Mouse (Mus musculus) testis, postnatal 14 days (tissue): ENCODE measurements at regions not wholly inside any gene's neighbourhood (a gene's known extent, or its start where the extent isn't known, plus 50 kb on each side); places are given as distances from the start of the nearest gene placed in this dataset.

Source experiments
- DNase-seq: peaks from one replicate; pipeline ENCODE4 v3.0.0; 2021; ENCODE audit warnings: low spot score

DNA sequence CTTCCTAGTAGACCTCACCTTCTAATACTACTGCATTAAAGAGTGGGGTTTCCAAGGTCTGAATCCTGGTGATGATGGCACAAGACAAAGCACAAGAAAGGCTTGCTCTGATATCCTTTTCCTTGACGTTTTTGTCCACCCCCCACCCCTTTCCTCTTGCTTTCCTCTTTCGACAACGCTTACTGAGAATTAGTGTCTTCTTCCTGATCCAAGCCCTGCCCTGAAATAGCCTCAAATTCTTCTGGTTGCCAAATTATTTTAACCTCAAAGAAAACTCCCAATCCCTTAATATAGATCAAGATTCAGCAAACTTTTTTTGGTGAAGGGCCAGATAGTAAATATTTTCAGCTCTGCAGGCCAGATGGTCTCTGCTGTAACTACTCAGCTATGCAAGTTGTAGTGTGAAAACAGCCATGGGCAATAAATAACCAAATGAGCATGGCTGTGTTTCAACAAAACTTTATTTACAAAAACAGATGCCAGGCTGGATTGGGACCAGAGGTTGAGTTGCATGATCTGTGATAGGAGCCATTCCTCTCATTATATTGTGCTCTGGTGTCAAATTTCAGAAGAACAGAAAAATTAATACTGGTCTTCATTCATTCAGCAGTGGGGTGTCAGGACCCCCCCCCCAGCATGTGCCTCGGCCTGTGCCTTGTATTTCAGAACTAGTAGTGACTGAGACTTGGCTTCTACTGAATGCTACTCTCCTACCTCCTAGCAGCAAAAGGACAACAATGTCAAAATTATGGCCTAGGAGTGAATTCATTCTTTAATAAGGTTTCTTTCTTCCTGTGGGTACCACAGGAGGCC is 218.5 kb upstream of the Nrip1 start:
- no peak for DNase-seq

DNA sequence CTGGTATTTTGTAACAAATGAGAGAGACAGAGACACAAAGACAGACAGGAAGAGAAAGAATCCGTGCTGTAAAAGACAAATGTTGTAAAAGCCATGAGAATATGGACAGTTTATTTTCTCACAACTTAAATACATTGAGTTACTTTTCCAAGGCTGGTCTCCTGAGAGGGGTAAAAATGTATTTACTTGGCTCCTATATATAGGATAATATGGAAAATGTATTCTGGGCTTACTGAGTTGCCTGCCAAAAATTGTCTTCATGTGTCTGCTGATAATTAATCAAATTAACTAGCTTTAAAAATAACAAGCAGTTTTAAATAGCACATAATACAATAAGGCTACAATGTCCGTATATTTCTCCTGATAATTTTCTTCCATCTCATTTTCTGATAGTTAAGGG is 216.2 kb upstream of the Nrip1 start:
- DNase-seq: no peak

GRCm38 (mm10) chr16:76577206-76577605 is 203.6 kb upstream of the Nrip1 start:
- no peak for DNase-seq

DNA sequence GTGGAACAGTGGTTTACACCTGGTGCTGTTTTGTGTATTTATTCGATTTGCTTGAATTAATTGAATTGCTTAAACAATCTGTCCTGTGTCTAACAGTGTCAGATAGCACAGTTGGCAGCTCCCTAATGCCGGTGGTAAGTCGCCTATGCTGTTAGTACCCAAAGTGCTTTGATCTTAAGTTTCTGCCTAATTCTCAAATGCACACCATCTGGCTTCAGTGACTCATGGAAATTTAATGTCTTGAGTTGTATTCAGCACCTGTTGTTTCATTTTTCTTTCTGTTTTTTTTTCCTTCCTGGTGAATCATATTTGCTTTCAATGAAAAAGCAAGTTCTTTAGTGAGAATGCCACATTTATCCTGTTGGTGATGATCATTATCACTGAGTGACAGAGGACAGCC is 201.7 kb upstream of the Nrip1 start:
- no peak for DNase-seq

DNA sequence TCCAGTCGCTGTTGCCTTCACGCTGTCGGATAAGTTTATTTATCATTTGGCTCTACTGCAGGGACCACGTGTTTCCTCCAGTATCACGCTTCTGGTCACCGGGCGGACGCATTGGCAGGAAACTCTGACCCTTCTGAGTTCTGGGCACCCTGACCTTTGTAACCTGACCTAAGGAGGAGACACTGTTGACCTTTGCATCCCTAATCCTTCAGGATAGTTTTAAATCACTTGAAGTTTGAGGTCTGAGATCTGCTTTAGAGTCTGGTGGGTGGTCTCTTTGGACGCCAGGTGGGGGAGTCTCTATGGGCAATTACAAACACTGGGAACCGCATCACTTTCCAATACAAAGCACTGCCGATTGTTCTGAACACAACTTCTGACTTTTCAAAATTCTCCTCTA is 192.6 kb upstream of the Nrip1 start:
- DNase-seq: no peak

DNA sequence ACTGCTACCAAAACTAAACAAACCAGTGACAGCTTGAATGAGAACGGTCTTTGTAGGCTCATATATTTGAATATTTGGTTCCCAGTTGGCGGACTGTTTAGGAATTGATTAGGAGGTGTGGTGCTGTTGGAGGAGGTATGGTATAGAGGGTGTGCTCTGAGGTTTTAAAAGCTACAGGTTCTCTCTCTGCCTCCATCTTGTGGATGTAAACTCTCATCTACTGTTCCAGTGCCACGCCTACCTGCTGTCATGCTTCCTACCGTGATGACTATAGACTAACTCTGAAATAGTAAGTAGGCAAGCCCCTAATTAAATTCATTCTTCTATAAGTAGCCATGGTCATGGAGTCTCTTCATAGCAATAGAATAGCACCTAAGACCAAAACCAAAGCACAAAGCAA is 181.2 kb upstream of the Nrip1 start:
- DNase-seq: no peak

- DNase-seq: no peak
These were observed 176.0 kb upstream of the Nrip1 start for GRCm38 (mm10) chr16:76549628-76550027.

GRCm38 (mm10) chr16:76547087-76547486 is 173.5 kb upstream of the Nrip1 start:
- no peak for DNase-seq

DNA sequence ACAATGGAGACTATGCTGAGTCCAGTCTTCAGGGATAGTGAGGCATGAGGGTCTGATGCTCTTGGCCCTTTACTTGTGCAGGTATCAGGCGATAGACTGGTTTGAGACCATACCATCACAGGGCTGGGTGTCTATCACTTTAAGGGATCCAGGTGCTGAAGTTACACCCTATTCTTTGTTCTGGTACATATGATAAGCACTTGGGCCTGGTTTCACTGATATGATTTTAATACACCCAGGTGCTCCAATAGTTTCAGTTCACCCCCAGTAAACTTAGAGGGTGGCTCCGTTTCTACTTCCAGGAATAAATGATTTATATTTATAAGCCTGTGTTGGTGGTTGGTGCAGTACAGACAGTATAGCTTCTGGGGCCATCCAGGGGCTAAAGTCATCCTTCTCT is 173.0 kb upstream of the Nrip1 start:
- no peak for DNase-seq

- no peak for DNase-seq
These were observed 172.3 kb upstream of the Nrip1 start for GRCm38 (mm10) chr16:76545942-76546341.

DNA sequence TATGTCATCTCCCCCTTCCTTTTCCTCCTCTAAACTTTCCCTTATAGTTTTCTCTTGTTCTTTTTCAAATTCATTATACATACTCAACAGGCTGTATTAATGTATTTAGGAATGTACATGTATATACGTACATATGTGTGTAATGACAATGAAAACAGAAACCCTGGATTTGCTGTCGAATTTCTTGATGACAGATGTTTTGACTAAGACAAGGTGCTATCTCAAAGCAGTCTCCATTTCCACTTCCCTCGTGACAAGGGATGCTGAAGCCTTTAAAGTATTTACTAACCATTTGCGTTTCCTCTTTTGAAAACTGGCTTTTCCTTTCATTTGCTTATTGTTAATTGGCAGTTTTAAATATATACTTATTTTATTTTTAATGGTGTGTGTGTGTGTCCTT is 171.3 kb upstream of the Nrip1 start:
- DNase-seq: no peak

GRCm38 (mm10) chr16:76540964-76541363 is 167.3 kb upstream of the Nrip1 start:
- DNase-seq: no peak

GRCm38 (mm10) chr16:76540328-76540923 is 166.8 kb upstream of the Nrip1 start:
- DNase-seq: no peak

- DNase-seq: peak; percentile 34
These were observed 166.0 kb upstream of the Nrip1 start for GRCm38 (mm10) chr16:76539669-76540068.

GRCm38 (mm10) chr16:76537871-76538270 is 164.2 kb upstream of the Nrip1 start:
- DNase-seq: no peak

DNA sequence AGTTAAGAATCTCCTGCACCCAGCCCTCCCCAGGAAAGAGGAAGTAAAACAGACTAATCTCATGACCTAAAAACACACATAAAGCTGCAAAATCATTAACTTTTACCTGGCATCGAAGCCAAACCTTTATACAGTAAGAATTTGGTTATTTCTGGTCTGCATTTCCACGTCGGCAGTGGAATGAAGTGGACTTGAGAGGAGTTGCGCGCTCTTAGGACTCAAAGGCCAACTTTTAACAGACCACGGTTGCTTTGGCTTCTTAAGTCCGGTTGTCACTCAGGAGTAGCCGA is 159.2 kb upstream of the Nrip1 start:
- DNase-seq: no peak

DNA sequence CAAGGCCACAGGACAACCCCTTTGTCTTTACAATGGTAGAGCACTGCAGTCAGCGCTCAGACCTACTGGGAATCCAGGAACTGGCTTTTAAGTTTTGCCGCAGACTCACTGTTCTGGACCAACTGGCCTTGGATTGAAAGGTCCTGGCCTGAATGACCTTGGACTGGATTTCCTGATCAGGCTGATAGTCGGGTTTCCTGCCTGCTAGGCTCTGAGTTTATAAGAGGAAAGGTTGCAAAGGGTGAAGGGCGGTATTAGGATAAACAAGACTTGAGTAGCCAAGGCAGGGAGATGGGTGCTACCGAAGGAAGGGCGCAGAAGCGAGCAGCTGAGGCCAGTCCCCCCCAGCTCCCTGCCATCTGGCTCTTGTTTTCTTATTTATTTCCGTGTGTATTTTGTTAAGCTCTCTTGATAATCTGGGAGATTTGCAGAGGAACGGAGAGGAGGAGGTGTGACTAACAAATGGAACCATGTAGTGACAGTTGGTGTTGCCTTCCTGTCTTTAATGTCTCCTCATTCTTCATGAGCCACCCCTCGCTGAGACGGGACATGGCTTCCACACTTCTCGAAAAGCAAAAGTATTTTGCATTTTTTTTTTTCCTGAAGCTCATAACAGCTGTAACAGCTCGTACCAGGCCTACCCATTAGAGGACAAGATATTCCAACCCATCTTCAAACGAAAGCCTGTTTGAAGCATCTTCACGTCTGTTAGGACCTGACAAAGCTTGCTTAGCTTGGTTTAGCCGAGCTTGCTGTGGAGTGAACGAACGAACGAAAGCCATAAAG is 158.7 kb upstream of the Nrip1 start:
- no peak for DNase-seq

DNA sequence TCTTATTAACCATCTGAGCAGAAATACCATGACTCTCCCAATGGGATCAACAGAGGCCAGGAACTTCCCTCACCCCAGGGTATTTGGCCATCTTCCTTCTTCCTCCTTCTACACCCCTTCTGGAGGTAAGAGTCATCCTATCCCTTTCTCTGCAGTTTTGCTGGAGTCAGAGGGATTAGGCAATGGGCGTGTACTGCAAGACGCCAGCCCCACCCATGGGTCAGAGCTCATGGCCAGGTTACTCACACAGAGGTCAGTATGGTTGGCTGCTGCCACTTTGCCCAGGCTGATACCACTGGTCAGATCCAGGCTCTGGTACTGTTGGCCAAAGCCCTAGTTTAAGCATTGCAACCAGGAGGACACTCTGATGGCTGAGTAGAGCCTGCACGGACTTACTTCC is 157.3 kb upstream of the Nrip1 start:
- no peak for DNase-seq

- DNase-seq: no peak
These were observed 156.0 kb upstream of the Nrip1 start for GRCm38 (mm10) chr16:76529613-76530012.

GRCm38 (mm10) chr16:76527106-76527949 is 153.7 kb upstream of the Nrip1 start:
- no peak for DNase-seq

DNA sequence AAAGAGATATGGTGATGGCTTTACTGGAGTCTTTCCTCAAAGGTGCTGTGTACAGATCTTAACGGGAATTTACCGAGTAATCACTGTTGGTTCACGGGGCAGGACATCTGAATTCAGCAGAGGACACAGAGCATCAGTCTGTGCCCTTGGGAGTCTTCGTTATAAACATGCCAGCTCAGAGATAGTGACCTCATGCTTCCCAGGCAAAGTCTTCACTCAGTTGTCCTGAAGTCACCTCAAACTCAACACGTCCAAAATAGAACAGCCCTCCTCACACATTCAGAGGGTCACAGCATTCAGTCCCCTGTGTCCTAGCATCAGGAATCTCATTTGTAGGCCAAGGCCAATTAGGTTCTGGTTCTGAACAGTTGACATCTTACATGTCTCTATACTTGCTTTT is 151.9 kb upstream of the Nrip1 start:
- DNase-seq: peak; percentile 19

DNA sequence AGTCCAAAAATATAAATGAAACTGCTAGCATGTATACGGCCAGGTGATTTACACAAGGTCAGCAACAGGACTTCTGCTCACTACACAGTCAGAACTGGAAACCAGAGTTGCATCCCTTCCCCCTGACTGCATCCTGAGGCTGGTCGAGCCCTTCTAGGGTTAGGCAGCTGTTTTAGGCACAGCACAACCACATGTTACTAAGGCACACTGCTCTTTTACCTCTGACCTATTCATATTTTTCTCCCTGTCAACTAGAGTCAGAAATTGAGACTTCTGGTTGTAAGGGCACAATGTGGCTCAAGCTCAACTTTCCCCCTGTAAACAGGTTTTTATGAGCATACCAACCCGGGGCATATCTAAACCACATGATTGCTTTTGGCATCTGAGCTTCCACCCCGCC is 151.3 kb upstream of the Nrip1 start:
- no peak for DNase-seq
